Mouse (Mus musculus): Measurements from ENCODE around the gene Zfp987. TPM values are rescaled to one million over a fixed set of nuclear protein-coding genes. Genes with fewer than 3 reads are reported as not detected.
"Not testable (repeated sequence)": the region's sequence is repeated elsewhere in the genome, so short reads cannot be mapped to it uniquely, and the experiment has no call there.

Zfp987 gene
- total RNA-seq (2021), result not detected
- long read RNA-seq, experiment 1, result 0 reads
- long read RNA-seq, experiment 2, result 0 reads

DNA sequence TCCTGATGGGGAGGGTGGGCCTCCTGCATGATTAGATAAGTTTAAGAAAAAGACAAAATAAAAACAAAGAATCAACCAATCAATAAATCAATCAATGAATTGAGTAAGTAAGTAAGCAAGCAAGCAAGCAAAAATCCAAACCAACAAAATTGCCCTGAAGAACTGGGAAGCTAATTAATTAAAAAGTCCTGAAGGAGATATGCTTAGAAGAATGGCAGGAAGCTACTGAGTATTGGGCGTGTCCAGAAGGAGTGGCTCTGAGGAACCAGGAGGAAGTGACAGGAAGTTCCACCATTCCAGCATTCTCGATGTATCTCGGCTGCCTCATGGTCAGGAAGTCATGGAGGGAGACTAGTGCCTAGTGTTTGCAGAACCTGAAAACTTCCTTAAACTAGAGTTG lies at the start of gene Zfp987:
TSS of gene Zfp987 (plus strand) at position 301 of the 400 bp plus-strand sequence.
- DNase-seq; intact Hi-C loops (cut with DNase I; ENCODE audit: low total_unique reads): not testable (repeated sequence)

DNA sequence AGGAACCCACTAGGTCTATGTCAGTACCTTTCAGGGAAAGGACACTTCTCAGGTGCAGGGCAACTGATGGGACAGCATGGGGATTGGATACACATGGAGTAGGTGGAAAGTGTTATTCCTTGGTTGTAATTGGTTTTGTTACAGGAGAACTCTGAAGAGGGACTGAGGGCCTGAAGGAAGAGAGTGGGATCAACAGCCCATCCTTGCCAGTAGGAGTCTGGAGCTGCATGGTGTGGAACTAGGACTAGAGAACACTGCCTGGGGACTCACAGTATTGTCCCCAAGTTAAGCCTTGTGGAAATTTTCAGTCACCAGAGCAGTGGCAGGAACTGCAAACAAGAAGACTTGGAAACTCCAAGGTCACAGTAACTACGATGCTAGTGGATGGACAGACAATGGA lies 44.6 kb upstream of the Zfp987 start:
- intact Hi-C loops (cut with DNase I; ENCODE audit: low total_unique reads), result not testable (repeated sequence)

DNA sequence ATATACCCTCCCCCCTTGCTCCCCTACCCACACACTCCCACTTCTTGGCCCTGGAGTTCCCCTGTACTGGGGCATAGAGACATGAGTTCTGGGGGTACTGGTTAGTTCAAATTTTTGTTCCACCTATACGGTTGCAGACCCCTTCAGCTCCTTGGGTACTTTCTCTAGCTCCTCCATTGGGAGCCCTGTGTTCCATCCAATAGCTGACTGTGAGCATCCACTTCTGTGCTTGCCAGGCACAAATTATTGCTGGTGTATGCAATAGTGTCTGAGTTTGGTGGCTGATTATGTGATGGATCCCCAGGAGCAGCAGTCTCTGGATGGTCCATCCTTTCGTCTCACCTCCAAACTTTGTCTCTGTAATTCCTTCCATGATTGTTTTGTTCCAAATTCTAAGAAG lies 43.7 kb upstream of the Zfp987 start:
- DNase-seq; intact Hi-C loops (cut with DNase I; ENCODE audit: low total_unique reads): not testable (repeated sequence)

More for the DNA sequence above, 44.6 kb upstream of the Zfp987 start:
- DNase-seq, result not testable (repeated sequence)

DNA sequence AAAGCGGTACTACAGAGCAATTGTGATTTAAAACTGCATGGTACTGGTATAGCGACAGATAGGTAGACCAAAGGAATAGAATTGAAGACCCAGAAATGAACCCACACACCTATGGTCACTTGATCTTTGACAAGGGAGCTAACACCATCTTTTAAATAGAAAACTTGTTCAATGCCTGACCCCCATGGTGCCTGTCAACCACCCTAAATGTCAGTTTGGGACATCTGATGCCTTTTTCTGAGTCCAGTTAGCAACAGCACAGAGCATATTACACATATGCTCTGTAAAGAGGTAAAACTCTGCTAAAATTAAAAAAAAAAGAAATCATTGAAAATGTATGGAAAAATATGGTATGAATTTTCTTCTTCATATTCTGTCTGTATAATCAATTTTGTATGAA lies 41.8 kb upstream of the Zfp987 start:
- no peak for DNase-seq
- intact Hi-C loops (cut with DNase I; ENCODE audit: low total_unique reads), result no loop called here

DNA sequence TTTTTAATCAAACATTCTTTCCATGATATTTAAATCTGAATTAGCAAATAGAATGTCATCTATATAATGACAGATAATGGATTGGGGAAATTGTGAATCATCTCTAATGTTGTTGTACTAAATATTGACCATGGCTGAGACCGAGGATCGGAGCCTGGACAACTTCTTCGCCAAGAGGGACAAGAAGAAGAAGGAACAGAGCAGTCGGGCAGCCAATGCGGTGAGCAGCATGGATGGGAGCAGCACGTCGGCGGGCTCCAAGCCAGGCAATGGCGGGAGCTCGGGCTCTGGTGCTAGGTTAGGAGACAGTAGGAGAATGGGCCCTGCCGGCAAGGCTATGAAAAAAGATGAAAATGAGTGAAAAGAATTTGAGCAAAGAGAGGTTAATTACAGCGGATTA lies 38.5 kb upstream of the Zfp987 start:
- intact Hi-C loops (cut with DNase I; ENCODE audit: low total_unique reads), result not testable (repeated sequence)
- peak; percentile 18 for DNase-seq

DNA sequence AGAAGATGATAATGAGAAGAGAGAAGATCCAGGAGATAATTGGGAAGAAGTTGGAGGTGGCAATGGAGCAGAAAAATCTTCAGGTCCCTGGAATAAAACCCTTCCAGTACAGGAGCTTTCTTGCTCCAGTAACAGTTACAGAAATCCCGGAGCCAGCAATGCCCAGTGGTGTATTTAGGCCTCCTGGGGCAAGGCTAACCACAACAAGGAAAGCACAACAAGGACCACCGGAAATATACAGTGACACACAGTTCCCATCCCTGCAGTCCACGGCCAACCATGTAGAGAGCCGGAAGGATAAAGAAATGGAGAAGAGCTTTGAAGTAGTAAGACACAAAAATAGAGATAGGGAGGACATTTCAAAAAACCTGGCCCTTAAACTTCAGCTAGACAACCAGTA lies 38.0 kb upstream of the Zfp987 start:
- DNase-seq; intact Hi-C loops (cut with DNase I; ENCODE audit: low total_unique reads): not testable (repeated sequence)

DNA sequence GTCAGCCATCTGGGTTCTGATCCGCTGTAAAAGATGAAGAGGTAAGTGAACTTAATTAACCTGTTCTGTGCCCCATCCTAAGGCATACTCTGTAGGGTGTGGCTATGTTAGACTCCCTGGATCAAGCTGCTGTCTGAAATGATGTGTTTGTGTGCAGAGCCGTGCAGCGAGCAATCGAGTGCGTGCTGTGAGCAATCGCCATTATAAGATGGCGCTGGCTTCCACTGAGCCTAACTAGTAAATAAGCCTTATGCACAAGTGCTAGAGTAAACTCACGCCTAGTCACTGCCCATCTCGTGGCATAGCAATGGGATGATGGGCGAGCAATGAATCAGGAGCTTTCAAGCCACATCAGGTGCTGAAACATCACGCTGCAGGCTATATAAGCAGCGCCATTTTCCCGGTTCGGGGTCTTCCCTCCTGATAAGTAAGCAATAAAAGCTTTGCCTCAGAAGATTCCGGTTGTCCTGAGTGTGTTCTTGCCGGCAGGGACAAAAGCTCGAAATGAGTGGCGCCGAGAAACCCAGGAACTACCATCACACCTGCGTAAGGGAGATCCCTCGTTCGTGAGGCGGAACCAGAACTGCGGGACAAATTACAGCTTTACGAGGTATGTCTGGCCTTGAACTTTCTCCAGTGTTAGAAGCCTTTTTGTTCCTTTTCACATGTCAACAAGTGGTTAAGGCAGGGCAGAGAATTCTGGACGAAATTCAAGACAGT lies 37.0 kb upstream of the Zfp987 start:
- DNase-seq; intact Hi-C loops (cut with DNase I; ENCODE audit: low total_unique reads): not testable (repeated sequence)

DNA sequence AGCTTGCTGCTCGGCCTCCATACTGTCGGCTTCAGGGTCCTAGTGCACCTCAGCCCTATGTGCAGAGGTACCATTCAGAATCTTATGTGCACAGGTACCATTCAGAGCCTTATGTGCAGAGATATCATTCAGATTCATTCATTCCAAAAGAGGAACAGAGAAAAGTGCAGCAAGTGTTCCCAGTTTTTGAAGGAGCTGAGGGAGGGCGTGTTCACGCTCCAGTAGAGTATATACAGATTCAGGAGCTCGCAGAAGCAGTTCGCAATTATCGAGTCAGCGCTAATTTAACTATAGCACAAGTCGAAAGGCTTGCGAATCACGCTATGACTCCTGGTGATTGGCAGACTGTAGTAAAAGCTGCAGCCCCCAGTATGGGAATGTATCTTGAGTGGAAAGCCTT lies 36.0 kb upstream of the Zfp987 start:
- intact Hi-C loops (cut with DNase I; ENCODE audit: low total_unique reads); DNase-seq: not testable (repeated sequence)

DNA sequence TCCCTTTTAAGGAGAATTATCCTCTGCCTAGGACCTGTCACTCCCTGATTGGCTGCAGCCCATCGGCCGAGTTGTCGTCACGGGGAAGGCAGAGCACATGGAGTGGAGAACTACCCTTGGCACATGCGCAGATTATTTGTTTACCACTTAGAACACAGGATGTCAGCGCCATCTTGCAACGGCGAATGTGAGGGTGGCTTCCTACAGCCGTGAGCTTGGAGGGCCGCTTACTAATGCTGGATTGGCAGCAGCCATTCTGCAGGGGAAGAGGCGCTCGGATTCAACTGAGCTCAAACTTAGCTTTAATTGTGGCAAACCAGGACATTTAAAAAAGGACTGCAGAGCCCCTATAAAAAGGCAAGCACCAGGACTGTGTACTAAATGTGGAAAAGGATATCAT lies 35.1 kb upstream of the Zfp987 start:
- DNase-seq; intact Hi-C loops (cut with DNase I; ENCODE audit: low total_unique reads): not testable (repeated sequence)

DNA sequence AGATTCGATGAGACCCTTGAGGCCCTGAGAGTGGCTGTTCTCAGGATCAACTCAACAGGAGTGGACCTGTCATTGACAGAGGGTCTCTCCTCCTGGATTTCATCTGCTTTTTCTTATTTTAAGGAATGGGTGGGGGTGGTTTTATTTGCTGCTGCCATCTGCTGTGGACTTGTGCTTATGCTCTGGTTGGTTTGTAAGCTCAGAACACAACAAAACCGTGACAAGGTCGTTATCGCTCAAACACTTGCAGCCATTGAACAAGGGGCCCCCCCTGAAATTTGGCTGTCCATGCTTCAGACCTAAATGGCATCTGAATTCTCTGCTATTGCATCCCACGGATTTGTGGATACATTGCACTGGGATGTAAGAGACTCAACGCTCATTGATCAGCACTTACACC lies 34.1 kb upstream of the Zfp987 start:
- DNase-seq, result not testable (repeated sequence)

DNA sequence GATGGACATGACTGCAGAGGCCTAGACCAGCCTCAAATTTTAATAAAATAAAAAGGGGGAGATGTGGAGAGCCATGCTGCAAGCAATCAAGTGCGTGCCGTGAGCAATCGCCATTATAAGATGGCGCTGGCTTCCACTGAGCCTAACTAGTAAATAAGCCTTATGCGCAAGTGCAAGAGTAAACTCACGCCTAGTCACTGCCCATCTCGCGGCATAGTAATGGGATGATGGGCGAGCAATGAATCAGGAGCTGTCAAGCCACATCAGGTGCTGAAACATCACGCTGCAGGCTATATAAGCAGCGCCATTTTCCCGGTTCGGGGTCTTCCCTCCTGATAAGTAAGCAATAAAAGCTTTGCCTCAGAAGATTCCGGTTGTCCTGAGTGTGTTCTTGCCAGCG lies 33.5 kb upstream of the Zfp987 start:
- DNase-seq; intact Hi-C loops (cut with DNase I; ENCODE audit: low total_unique reads): not testable (repeated sequence)

More for the DNA sequence above, 34.1 kb upstream of the Zfp987 start:
- intact Hi-C loops (cut with DNase I; ENCODE audit: low total_unique reads), result not testable (repeated sequence)

DNA sequence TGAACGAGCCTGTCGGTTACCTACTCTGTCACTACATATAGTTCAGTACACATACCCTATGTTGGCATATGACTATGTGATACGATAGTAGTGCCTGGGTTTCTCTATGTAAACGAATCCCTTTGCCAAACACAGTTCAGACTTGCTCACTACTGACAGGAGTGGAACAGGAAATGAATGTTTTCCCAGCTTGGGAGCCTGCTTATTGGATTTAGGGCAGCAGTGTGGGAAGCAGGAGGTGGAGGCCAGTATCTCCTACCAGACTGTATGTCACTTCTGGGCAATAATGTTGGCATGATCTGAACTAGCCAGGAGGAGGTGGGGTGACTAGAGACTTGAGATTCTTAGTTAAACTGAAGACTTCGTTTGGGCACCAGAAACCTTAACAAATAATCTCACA lies 32.3 kb upstream of the Zfp987 start:
- intact Hi-C loops (cut with DNase I; ENCODE audit: low total_unique reads); DNase-seq: not testable (repeated sequence)

DNA sequence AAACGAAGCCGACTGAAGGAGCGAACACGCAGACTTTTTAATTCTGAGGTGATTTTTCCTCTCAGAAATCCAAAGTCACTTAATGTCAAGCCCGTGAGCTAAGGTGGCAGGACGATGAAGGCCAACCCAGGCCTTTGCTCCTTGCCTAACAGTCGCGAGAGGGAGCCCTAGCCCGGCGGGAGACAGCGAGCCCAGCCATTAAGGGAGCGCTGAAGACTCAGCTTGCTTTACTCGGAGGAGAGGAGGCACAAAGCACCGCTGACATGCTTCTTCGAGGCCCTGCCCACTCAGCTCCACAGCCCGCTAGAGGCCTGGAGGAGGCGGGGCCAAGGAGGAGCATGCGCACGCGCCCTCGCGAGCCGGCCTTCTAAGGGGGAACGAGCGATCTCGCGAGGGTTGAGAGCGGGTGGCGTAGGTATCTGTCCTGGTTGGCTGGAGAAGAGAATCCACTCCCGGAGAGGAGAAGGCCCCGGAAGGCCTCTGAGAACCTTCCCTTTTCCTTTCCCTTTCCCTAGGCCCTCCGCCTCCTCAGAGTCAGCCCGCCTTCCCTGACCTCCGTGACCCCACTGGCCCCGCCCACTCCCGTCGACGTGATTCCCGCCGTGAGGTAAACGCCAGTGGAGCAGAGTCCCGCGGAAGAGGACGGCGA lies 30.0 kb upstream of the Zfp987 start:
- peak; percentile 16 for DNase-seq
- intact Hi-C loops (cut with DNase I; ENCODE audit: low total_unique reads), result not testable (repeated sequence)

DNA sequence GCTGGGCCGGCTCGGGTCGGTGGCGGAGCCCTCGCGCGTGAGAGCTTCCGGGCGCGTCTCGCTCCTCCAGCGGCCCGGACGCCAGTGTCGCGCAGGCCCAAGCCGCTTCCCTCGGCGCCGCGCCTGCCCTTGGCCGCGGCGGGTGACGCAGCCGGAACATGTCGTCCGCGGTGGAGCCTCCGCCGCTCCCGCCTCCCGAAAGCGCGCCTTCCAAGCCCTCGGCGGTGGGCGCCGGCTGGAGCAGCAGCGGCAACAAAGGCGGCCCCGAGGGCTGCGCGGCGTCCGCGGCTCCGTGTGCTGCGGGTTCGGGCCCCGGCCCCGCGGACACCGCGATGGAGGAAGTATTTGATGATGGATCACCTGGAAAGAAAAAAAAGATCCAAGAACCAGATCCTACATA lies 29.5 kb upstream of the Zfp987 start:
- intact Hi-C loops (cut with DNase I; ENCODE audit: low total_unique reads), result not testable (repeated sequence)
- DNase-seq, result peak; percentile 6

DNA sequence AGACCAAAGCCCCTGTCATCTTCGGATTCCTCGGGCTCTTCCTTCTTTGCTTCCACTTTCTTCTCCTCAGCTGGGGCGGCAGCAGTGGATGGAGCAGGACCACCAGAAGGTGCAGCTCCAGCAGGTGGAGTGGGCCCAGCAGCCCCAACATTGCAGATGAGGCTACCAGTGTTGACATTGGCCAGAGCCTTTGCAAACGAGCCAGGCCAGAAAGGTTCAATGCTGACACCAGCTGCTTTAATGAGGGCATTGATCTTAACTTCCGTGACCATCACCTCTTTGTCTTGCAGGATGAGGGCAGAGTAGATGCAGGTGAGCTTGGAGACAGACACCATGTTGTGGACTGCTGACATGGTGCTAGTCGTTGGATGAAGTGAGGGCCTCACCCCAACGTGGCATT lies 23.8 kb upstream of the Zfp987 start:
- DNase-seq; intact Hi-C loops (cut with DNase I; ENCODE audit: low total_unique reads): not testable (repeated sequence)

DNA sequence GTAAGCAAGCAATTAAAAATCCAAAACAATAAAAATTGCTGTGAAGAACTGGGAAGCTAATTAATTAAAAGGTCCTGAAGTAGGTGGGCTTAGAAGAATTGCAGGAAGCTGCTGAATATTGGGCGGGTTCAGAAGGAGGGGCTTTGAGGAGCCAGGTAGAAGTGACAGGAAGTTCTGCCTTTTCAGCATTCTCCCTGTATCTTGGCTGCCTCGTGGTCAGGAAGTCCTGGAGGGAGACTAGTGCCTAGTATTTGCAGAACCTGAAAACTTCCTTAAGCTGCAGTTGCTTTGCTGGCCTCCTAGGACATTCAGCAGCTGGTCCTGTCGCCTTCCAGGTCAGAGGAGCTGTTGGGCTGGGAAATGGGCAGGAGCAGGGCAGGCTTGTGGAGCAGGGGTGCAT lies 4.3 kb downstream of the Zfp987 start:
- DNase-seq; intact Hi-C loops (cut with DNase I; ENCODE audit: low total_unique reads): not testable (repeated sequence)

DNA sequence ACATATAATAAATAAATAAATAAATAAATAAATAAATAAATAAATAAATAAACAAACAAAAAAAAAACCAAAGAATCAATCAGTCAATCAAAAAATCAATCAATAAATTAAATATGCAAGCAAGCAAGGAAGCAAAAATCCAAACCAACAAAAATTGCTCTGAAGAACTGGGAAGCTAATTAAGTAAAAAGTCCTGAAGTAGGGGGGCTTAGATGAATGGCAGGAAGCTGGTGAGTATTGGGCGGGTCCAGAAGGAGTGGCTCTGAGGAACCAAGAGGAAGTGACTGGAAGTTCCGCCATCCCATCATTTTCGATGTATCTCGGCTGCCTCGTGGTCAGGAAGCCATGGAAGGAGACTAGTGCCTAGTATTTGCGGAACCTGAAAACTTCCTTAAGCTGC lies 59.4 kb downstream of the Zfp987 start, which contains the start of gene Zfp600:
TSS of gene Zfp600 (plus strand) at position 301 of the 400 bp plus-strand sequence.
- intact Hi-C loops (cut with DNase I; ENCODE audit: low total_unique reads); DNase-seq: not testable (repeated sequence)

DNA sequence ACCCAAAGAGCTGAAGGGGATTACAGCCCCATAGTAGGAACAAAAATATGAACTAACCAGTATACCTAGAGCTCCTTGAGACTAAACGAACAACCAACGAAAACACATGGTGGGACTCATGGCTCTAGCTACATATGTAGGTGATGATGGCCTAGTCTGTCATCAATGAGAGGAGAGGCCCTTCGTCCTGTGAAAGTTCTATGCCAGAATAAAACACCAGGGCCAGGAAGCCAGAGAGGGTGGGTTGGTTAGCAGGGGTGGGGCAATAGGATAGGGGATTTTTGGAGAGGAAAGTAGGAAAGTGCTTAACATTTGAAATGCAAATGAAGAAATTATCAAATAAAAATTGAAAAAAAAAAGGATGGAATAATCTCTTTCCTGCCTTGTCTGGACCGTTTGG lies 65.8 kb downstream of the Zfp987 start:
- intact Hi-C loops (cut with DNase I; ENCODE audit: low total_unique reads); DNase-seq: not testable (repeated sequence)

DNA sequence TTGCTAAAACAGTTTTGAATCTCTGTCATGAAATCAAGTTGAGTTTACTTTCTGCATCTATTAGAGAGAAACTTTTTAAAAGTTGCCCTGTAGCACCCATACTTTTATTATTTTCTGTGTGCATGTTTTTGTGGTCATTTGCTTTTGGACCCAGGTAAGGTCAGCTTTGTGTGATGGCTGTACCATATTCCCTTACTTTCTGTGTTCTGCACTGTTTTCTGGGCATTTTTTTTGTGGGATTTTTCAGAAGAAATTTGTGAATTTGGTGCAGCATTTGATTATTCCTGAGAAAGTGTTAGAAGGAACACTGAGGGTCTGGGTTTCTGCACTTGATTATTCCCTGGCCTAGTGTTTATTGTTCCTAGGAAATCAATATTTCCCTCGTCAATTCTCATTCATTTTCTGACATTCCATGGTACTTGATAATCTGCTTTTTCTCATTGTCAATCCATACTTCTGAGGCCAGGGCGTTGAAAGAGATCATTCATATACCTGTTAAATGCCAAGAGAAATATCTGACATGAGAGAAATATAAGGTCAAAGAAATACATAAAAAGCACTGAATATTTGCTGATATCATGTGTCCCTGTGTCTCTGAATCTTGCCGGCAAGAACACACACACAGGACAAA lies 70.2 kb downstream of the Zfp987 start:
- intact Hi-C loops (cut with DNase I; ENCODE audit: low total_unique reads); DNase-seq: not testable (repeated sequence)

DNA sequence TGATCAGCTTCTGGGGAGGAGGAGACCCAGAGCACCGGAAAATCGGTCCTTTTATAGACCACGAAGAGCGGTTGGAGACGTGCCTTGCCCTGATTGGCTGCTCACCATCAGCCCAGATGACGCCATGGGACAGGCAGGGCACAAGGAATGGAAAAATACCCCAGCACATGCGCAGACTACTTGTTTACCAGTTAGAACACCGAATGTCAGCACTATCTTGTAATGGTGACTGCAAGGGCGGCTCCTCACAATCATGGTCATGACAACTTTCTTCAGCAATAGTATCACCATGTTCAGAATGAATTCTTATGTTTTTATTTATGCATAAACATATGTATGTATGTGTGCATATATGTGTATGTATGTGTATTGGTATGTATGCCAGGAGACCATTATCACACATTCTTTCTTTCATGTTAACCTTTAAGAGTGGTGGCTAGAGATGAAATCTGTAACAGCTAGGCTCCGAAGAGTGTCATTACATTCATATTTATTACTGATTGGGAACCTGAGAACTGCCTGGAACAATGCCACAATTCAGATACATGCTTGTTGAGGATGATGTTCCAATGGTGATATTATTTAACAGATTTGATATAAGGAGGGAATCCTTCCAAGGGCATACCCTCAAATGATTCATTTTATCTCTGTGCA lies 70.9 kb downstream of the Zfp987 start:
- DNase-seq; intact Hi-C loops (cut with DNase I; ENCODE audit: low total_unique reads): not testable (repeated sequence)

Data from gastrocnemius, postnatal 14 days (tissue).